Mouse (Mus musculus) liver, embryonic 16.5 days (tissue): ENCODE measurements around the gene Tefm. TPM values are rescaled to one million over a fixed set of nuclear protein-coding genes. Genes with fewer than 3 reads are reported as not detected.

Experiments used
- ATAC-seq: fragments of 200-750 bp; cut with Nextera tagmentation; 2 replicates; pipeline ENCODE4 v1.8.0; 2017; ENCODE audit warnings: low read depth, mild to moderate bottlenecking, moderate number of reproducible peaks, moderate library complexity
- H3K27ac ChIP-seq: fragments of 300-500 bp; sonication (generic); 2 replicates; pipeline ENCODE4 v1.5.1; 2014; ENCODE audit warnings: mild to moderate bottlenecking, low read length
- H3K27me3 ChIP-seq: fragments of 300-500 bp; sonication (generic); 2 replicates; pipeline ENCODE4 v1.6.1; 2014; ENCODE audit warnings: low read depth, low read length, mixed read lengths; ENCODE audit not compliant: control insufficient read depth, insufficient read depth
- H3K36me3 ChIP-seq: fragments of 300-500 bp; sonication (generic); 2 replicates; pipeline ENCODE4 v1.6.1; 2014; ENCODE audit warnings: mild to moderate bottlenecking; ENCODE audit not compliant: control insufficient read depth, insufficient read depth
- H3K4me1 ChIP-seq: fragments of 300-500 bp; sonication (generic); 2 replicates; pipeline ENCODE4 v1.6.1; 2014; ENCODE audit warnings: low read depth, low read length, mixed read lengths; ENCODE audit not compliant: control insufficient read depth
- H3K4me2 ChIP-seq: fragments of 300-500 bp; sonication (generic); 2 replicates; pipeline ENCODE4 v1.6.1; 2014; ENCODE audit warnings: low read depth, low read length, mixed read lengths
- H3K4me3 ChIP-seq: fragments of 300-500 bp; sonication (generic); 2 replicates; pipeline ENCODE4 v1.5.1; 2014; ENCODE audit warnings: low read depth, mild to moderate bottlenecking, low read length
- H3K9ac ChIP-seq: fragments of 300-500 bp; sonication (generic); 2 replicates; pipeline ENCODE4 v1.6.1; 2014; ENCODE audit warnings: low read depth, low read length
- H3K9me3 ChIP-seq: fragments of 300-500 bp; sonication (generic); replicated peaks from 2 replicates; pipeline ENCODE4 v1.6.1; 2016; ENCODE audit warnings: low read length; ENCODE audit not compliant: control insufficient read depth
- WGBS: fragments of 180-500 bp; shearing (Covaris S2); extraction: QIAGEN DNeasy Blood & Tissue Kit; methylation state at CpG from one replicate; pipeline ENCODE4 v1.1.7; 2014; ENCODE audit not compliant: insufficient replicate concordance; 5-methylcytosine and 5-hydroxymethylcytosine counted together
- polyA plus RNA-seq: library from polyadenylated mRNA; unstranded; fragments of >200 nt; fragmentation: Nextera tagmentation; extraction: Ambion mirVana; gene quantifications from 2 replicates; pipeline ENCODE4 v1.2.1, GENCODE M21; 2015

Tefm gene
- polyA plus RNA-seq, 1 experiment from 2014 or later = 11.4 TPM

- H3K27ac ChIP-seq = no peak overlapping the region
Measured at GRCm38 (mm10) chr11:80176911-80177895, 35.2 kb upstream of the Tefm start.

GRCm38 (mm10) chr11:80173963-80174670 lies 32.1 kb upstream of the Tefm start:
- Histone ChIP-seq H3K36me3 (no peaks in the 10 kb centered on the region), H3K9ac (no peak overlapping the region), H3K4me1 (no peaks in the 10 kb centered on the region; the same call in 1 of the 2 replicates), H3K27ac (peak overlapping the region; percentile 45; the same call in 1 of the 2 replicates), H3K27me3 (no peaks in the 10 kb centered on the region), H3K4me2 (no peak overlapping the region), H3K4me3 (no peak overlapping the region), H3K9me3 (no peaks in the 10 kb centered on the region)
- 49% methylated on average over 11 of the region's 11 CpGs for WGBS
- ATAC-seq = no peak; the same call in 1 of the 2 replicates

More at GRCm38 (mm10) chr11:80176911-80177895, 35.2 kb upstream of the Tefm start:
- H3K9me3 ChIP-seq = no peaks in the 10 kb centered on the region
- no peaks in the 10 kb centered on the region for H3K36me3 ChIP-seq
- no peak overlapping the region for H3K4me3 ChIP-seq
- no peak overlapping the region for H3K4me2 ChIP-seq
- H3K27me3 ChIP-seq = no peaks in the 10 kb centered on the region
- WGBS = 55% methylated on average over 11 of the region's 11 CpGs
- ATAC-seq = no peak
- H3K4me1 ChIP-seq = no peaks in the 10 kb centered on the region; the same call in 1 of the 2 replicates
- H3K9ac ChIP-seq = no peak overlapping the region

GRCm38 (mm10) chr11:80171884-80172283 lies 29.9 kb upstream of the Tefm start:
- Histone ChIP-seq H3K27ac (peak overlapping the region; percentile 46; the same call in 1 of the 2 replicates), H3K4me3 (no peak overlapping the region), H3K9me3 (no peaks in the 10 kb centered on the region), H3K9ac (no peak overlapping the region), H3K36me3 (no peaks in the 10 kb centered on the region), H3K27me3 (no peaks in the 10 kb centered on the region), H3K4me2 (no peak overlapping the region), H3K4me1 (peaks cover 4% of the 10 kb centered on the region; the same call in 1 of the 2 replicates)
- peak; percentile 75 for ATAC-seq
- WGBS = 56% methylated on average over 4 of the region's 4 CpGs

- no peak overlapping the region for H3K27ac ChIP-seq
Measured at GRCm38 (mm10) chr11:80170351-80170750, 28.4 kb upstream of the Tefm start.

GRCm38 (mm10) chr11:80169629-80170028 lies 27.7 kb upstream of the Tefm start:
- H3K9ac ChIP-seq = no peak overlapping the region
- no peak overlapping the region for H3K4me3 ChIP-seq
- WGBS = 56% methylated on average over 3 of the region's 3 CpGs
- H3K27me3 ChIP-seq = no peaks in the 10 kb centered on the region
- no peaks in the 10 kb centered on the region; the same call in 1 of the 2 replicates for H3K36me3 ChIP-seq
- ATAC-seq = no peak
- no peak overlapping the region for H3K27ac ChIP-seq
- no peaks in the 10 kb centered on the region for H3K9me3 ChIP-seq
- H3K4me1 ChIP-seq = peaks cover 4% of the 10 kb centered on the region; the same call in 1 of the 2 replicates
- no peak overlapping the region for H3K4me2 ChIP-seq

More at GRCm38 (mm10) chr11:80170351-80170750, 28.4 kb upstream of the Tefm start:
- Histone ChIP-seq H3K4me2 (no peak overlapping the region), H3K4me3 (no peak overlapping the region), H3K9ac (no peak overlapping the region), H3K27me3 (no peaks in the 10 kb centered on the region), H3K36me3 (no peaks in the 10 kb centered on the region; the same call in 1 of the 2 replicates), H3K4me1 (peaks cover 4% of the 10 kb centered on the region; the same call in 1 of the 2 replicates), H3K9me3 (no peaks in the 10 kb centered on the region)
- WGBS = 43% methylated on average over 5 of the region's 5 CpGs
- no peak for ATAC-seq

- no peaks in the 10 kb centered on the region for H3K9me3 ChIP-seq
- no peak overlapping the region for H3K4me2 ChIP-seq
- peaks cover 4% of the 10 kb centered on the region; the same call in 1 of the 2 replicates for H3K4me1 ChIP-seq
- no peaks in the 10 kb centered on the region for H3K27me3 ChIP-seq
- no peak overlapping the region for H3K4me3 ChIP-seq
- no peaks in the 10 kb centered on the region; the same call in 1 of the 2 replicates for H3K36me3 ChIP-seq
- 50% methylated on average over 4 of the region's 4 CpGs for WGBS
- no peak overlapping the region for H3K9ac ChIP-seq
- peak overlapping the region; percentile 41 for H3K27ac ChIP-seq
- no peak for ATAC-seq
Measured at GRCm38 (mm10) chr11:80168611-80169249, 26.8 kb upstream of the Tefm start.

- Histone ChIP-seq H3K27ac (no peak overlapping the region), H3K27me3 (no peaks in the 10 kb centered on the region), H3K4me3 (no peak overlapping the region), H3K36me3 (no peaks in the 10 kb centered on the region; the same call in 1 of the 2 replicates), H3K9ac (no peak overlapping the region), H3K9me3 (no peaks in the 10 kb centered on the region), H3K4me1 (peaks cover 4% of the 10 kb centered on the region; the same call in 1 of the 2 replicates), H3K4me2 (no peak overlapping the region)
- 68% methylated on average over 9 of the region's 9 CpGs for WGBS
- ATAC-seq = no peak
Measured at GRCm38 (mm10) chr11:80168121-80168520, 26.1 kb upstream of the Tefm start.

GRCm38 (mm10) chr11:80164224-80164623 lies 22.2 kb upstream of the Tefm start:
- H3K27ac ChIP-seq = no peak overlapping the region
- H3K27me3 ChIP-seq = no peaks in the 10 kb centered on the region
- H3K36me3 ChIP-seq = no peaks in the 10 kb centered on the region; the same call in 1 of the 2 replicates
- H3K4me1 ChIP-seq = peaks cover 4% of the 10 kb centered on the region; the same call in 1 of the 2 replicates
- H3K4me3 ChIP-seq = no peak overlapping the region
- H3K4me2 ChIP-seq = no peak overlapping the region
- 58% methylated on average over 2 of the region's 2 CpGs for WGBS
- H3K9me3 ChIP-seq = no peaks in the 10 kb centered on the region
- H3K9ac ChIP-seq = no peak overlapping the region
- no peak for ATAC-seq
